Comparison of ENCODE assay signal across 24 mouse cellular contexts in the genomic region with DNA sequence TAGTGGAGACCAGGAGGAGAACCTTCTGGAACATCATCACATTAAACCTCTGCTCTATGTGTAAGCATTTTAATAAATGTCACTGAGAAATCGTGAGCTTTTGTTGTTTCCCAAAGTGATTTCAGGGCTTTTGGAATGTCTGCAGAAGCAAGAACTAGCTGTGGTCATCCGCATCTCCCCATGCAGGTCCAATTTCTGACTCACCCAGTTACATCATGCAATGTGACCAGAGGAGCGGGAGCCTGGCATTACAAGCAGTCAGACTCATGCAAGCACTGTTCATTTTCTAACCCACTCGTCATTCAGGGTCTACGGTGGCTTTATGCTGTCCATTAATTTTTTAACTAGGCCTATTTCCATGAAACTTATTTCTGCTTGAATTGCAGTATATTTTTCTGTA.
DNase-seq lines count a peak whose midpoint lies in the region; ATAC-seq and TF ChIP-seq lines count a peak whose summit lies in the region.
"Had no signal": no experiment of that assay in that cellular context is flagged by ENCODE, and none has a peak within 500 bp of the region (broad histone marks: within the 10 kb centered on the region; RNA-seq: fewer than 3 reads in every experiment).

No protein-coding gene starts in this region.

- peak; percentile 40 to 48 for DNase-seq in heart, adult 18-20 months
- DNase-seq in 416B (ENCODE audit: low read depth) (peak; percentile 8), Patski (ENCODE audit: low read depth, low spot score) (peak; percentile 95)
- peak; percentile 28 for DNase-seq in heart, postnatal 25 days (ENCODE audit: low spot score)
- DNase-seq in right cerebral cortex, adult 18-20 months: no peak
- DNase-seq in midbrain, embryonic 14.5 days: no peak
- DNase-seq: adrenal gland, adult 8-10 months; cerebellum, adult 11-12 months; cerebellum, postnatal 36 days; left cerebral cortex, postnatal 4 days; lung, embryonic 14.5 days; thymus, adult 18-20 months had no signal

- ATAC-seq in heart, embryonic 12.5 days (ENCODE audit: insufficient number of reproducible peaks, low FRiP score): no peak
- peak; percentile 98 for ATAC-seq in Patski
- no peak for ATAC-seq in midbrain, embryonic 14.5 days (ENCODE audit: low FRiP score, low TSS enrichment)
- ATAC-seq: forebrain, embryonic 16.5 days; intestine, postnatal 0 days; liver, embryonic 12.5 days had no signal

- H3K4me3 ChIP-seq in heart, embryonic 12.5 days: no peak overlapping the region
- no peak overlapping the region for H3K4me3 ChIP-seq in midbrain, embryonic 14.5 days (replicated peaks; ENCODE audit: low read depth, low read length)
- H3K4me3 ChIP-seq: embryonic facial prominence, embryonic 10.5 days; erythroblast, embryonic 14.5 days; hindbrain, embryonic 15.5 days; layer of hippocampus, adult 2 months; liver, embryonic 12.5 days; midbrain, embryonic 12.5 days; neural tube, embryonic 15.5 days had no signal

- POLR2A ChIA-PET in Patski (lab: Charles Lee): no interaction called here

- no peak overlapping the region for H3K9ac ChIP-seq in heart, embryonic 12.5 days
- no peak overlapping the region for H3K9ac ChIP-seq in midbrain, embryonic 14.5 days (replicated peaks; ENCODE audit: low read length)
- H3K9ac ChIP-seq: hindbrain, embryonic 15.5 days; liver, embryonic 12.5 days; lung, embryonic 14.5 days; midbrain, embryonic 12.5 days; neural tube, embryonic 15.5 days had no signal

- no peaks in the 10 kb centered on the region for H3K27me3 ChIP-seq in heart, embryonic 12.5 days (replicated peaks)
- H3K27me3 ChIP-seq in Patski: no peaks in the 10 kb centered on the region
- no peaks in the 10 kb centered on the region for H3K27me3 ChIP-seq in midbrain, embryonic 14.5 days (ENCODE audit: control insufficient read depth, insufficient read depth, low read length)
- H3K27me3 ChIP-seq: CH12.LX; hindbrain, embryonic 15.5 days; liver, embryonic 12.5 days; midbrain, embryonic 12.5 days; neural tube, embryonic 15.5 days had no signal

- WGBS in heart, embryonic 12.5 days: 73% methylated on average over 5 of the region's 5 CpGs
- WGBS in midbrain, embryonic 14.5 days: 93% methylated on average over 5 of the region's 5 CpGs

- peaks cover 7% of the 10 kb centered on the region for H3K9me3 ChIP-seq in heart, embryonic 12.5 days (replicated peaks)
- peaks cover 5% of the 10 kb centered on the region; the same call in 1 of the 2 replicates for H3K9me3 ChIP-seq in midbrain, embryonic 14.5 days (ENCODE audit: control insufficient read depth, low read length)
- H3K9me3 ChIP-seq: hindbrain, embryonic 15.5 days; neural tube, embryonic 15.5 days had no signal

- H3K4me1 ChIP-seq in heart, embryonic 12.5 days (replicated peaks): no peaks in the 10 kb centered on the region
- no peaks in the 10 kb centered on the region for H3K4me1 ChIP-seq in midbrain, embryonic 14.5 days (ENCODE audit: control insufficient read depth, insufficient read depth, low read length)
- H3K4me1 ChIP-seq: embryonic facial prominence, embryonic 10.5 days; hindbrain, embryonic 15.5 days; liver, embryonic 12.5 days; midbrain, embryonic 12.5 days; neural tube, embryonic 15.5 days had no signal

- in situ Hi-C loops in Patski (cut with MboI; ENCODE audit: low pct_unique_long_range_greater_than_20kb): loop anchor here (25.0 kb wide), 1 partner anchor 179 kb away; the partner anchor contains the start of gene Postn

- intact Hi-C loops in heart, postnatal 25 days (cut with DNase I): no loop called here

- no peaks in the 10 kb centered on the region for H3K36me3 ChIP-seq in heart, embryonic 12.5 days
- no peaks in the 10 kb centered on the region for H3K36me3 ChIP-seq in midbrain, embryonic 14.5 days (ENCODE audit: control insufficient read depth, insufficient read depth, low read length)
- H3K36me3 ChIP-seq: hindbrain, embryonic 15.5 days; liver, embryonic 12.5 days; midbrain, embryonic 12.5 days; neural tube, embryonic 15.5 days had no signal

- CTCF ChIA-PET in Patski (lab: Charles Lee): interaction anchor here (0.9 to 7.8 kb wide), 7 partner anchors 9 to 183 kb away, joined by 3 to 44 read pairs (median 4); no protein-coding TSS in a partner anchor

- no peak overlapping the region for H3K27ac ChIP-seq in heart, embryonic 12.5 days (ENCODE audit: poor library complexity, severe bottlenecking)
- H3K27ac ChIP-seq in midbrain, embryonic 14.5 days (replicated peaks; ENCODE audit: low read depth, low read length): no peak overlapping the region
- H3K27ac ChIP-seq: embryonic facial prominence, embryonic 10.5 days; hindbrain, embryonic 15.5 days; kidney, postnatal 0 days; layer of hippocampus, adult 2 months; liver, embryonic 12.5 days; midbrain, embryonic 12.5 days; neural tube, embryonic 15.5 days had no signal

- no peak overlapping the region for H3K4me2 ChIP-seq in heart, embryonic 12.5 days
- no peak overlapping the region for H3K4me2 ChIP-seq in midbrain, embryonic 14.5 days (ENCODE audit: low read length)
- H3K4me2 ChIP-seq: hindbrain, embryonic 15.5 days; liver, embryonic 12.5 days; lung, embryonic 14.5 days; midbrain, embryonic 12.5 days; neural tube, embryonic 15.5 days had no signal

- no peak for TF ChIP-seq CTCF in Patski (IDR thresholded peaks at IDR 0.05)

Comparison
In these comparisons a context has a peak if more than half of its experiments do, and no peak if none do; other contexts are left out.
1. DNase-seq: peak in heart, adult 18-20 months (2 of 2), 416B (single experiment), Patski (single experiment) and heart, postnatal 25 days (single experiment); none in right cerebral cortex, adult 18-20 months (single experiment) and midbrain, embryonic 14.5 days (single experiment).